Mouse (Mus musculus): Measurements from ENCODE around the gene Morc3. TPM values are rescaled to one million over a fixed set of nuclear protein-coding genes. Genes with fewer than 3 reads are reported as not detected.

Morc3 gene
- polyA plus RNA-seq, 1 experiment from 2014 or later, result 33.3 TPM

GRCm38 (mm10) chr16:93860686-93861085 is 28.8 kb downstream of the Morc3 start:
- H3K36me3 ChIP-seq (ENCODE audit: insufficient read depth, low read length), result peaks cover 62% of the 10 kb centered on the region
- H3K4me3 ChIP-seq (ENCODE audit: low read length), result no peak overlapping the region
- H3K4me2 ChIP-seq (replicated peaks; ENCODE audit: low read depth, low read length), result no peak overlapping the region
- no peak overlapping the region for H3K27ac ChIP-seq (ENCODE audit: low read length)
- no peak for ATAC-seq (ENCODE audit: low FRiP score, low TSS enrichment)
- no peaks in the 10 kb centered on the region for H3K27me3 ChIP-seq (ENCODE audit: insufficient read depth, low read length)
- H3K9ac ChIP-seq (replicated peaks; ENCODE audit: low read length), result no peak overlapping the region
- no peaks in the 10 kb centered on the region for H3K4me1 ChIP-seq (ENCODE audit: insufficient read depth, low read length)
- H3K9me3 ChIP-seq (ENCODE audit: low read length), result no peaks in the 10 kb centered on the region

- H3K36me3 ChIP-seq (ENCODE audit: insufficient read depth, low read length), result peaks cover 65% of the 10 kb centered on the region
- 87% methylated on average over 13 of the region's 13 CpGs for WGBS
Observed at GRCm38 (mm10) chr16:93874841-93875240, 42.9 kb downstream of the Morc3 start.

GRCm38 (mm10) chr16:93877612-93878380 is 45.9 kb downstream of the Morc3 start:
- H3K9me3 ChIP-seq (ENCODE audit: low read length), result no peaks in the 10 kb centered on the region
- H3K27me3 ChIP-seq (ENCODE audit: insufficient read depth, low read length), result no peaks in the 10 kb centered on the region
- H3K4me2 ChIP-seq (replicated peaks; ENCODE audit: low read depth, low read length), result no peak overlapping the region
- no peaks in the 10 kb centered on the region for H3K4me1 ChIP-seq (ENCODE audit: insufficient read depth, low read length)
- no peak for ATAC-seq (ENCODE audit: low FRiP score, low TSS enrichment)
- no peak overlapping the region for H3K27ac ChIP-seq (ENCODE audit: low read length)
- no peak overlapping the region for H3K4me3 ChIP-seq (ENCODE audit: low read length)
- H3K36me3 ChIP-seq (ENCODE audit: insufficient read depth, low read length), result peaks cover 44% of the 10 kb centered on the region
- no peak overlapping the region for H3K9ac ChIP-seq (replicated peaks; ENCODE audit: low read length)
- 90% methylated on average over 6 of the region's 6 CpGs for WGBS

More at GRCm38 (mm10) chr16:93874841-93875240, 42.9 kb downstream of the Morc3 start:
- ATAC-seq (ENCODE audit: low FRiP score, low TSS enrichment), result no peak
- H3K4me3 ChIP-seq (ENCODE audit: low read length), result no peak overlapping the region
- no peak overlapping the region for H3K9ac ChIP-seq (replicated peaks; ENCODE audit: low read length)
- no peaks in the 10 kb centered on the region for H3K27me3 ChIP-seq (ENCODE audit: insufficient read depth, low read length)
- no peaks in the 10 kb centered on the region for H3K4me1 ChIP-seq (ENCODE audit: insufficient read depth, low read length)
- H3K27ac ChIP-seq (ENCODE audit: low read length), result no peak overlapping the region
- no peak overlapping the region for H3K4me2 ChIP-seq (replicated peaks; ENCODE audit: low read depth, low read length)
- no peaks in the 10 kb centered on the region for H3K9me3 ChIP-seq (ENCODE audit: low read length)

GRCm38 (mm10) chr16:93883423-93884085 is 51.6 kb downstream of the Morc3 start, which contains the start of gene Chaf1b:
TSS of gene Chaf1b (plus strand) at chr16:93883901.
- Histone ChIP-seq H3K27me3 (ENCODE audit: insufficient read depth, low read length) (no peaks in the 10 kb centered on the region), H3K9ac (replicated peaks; ENCODE audit: low read length) (peak within 1 kb of the TSS; percentile 75), H3K4me3 (ENCODE audit: low read length) (peak within 1 kb of the TSS; percentile 83), H3K9me3 (ENCODE audit: low read length) (no peaks in the 10 kb centered on the region), H3K4me1 (ENCODE audit: insufficient read depth, low read length) (peaks cover 16% of the 10 kb centered on the region; the same call in 1 of the 2 replicates), H3K36me3 (ENCODE audit: insufficient read depth, low read length) (0 out of 2 replicates have a peak, but pooled peaks cover under 1% of the 10 kb centered on the region), H3K27ac (ENCODE audit: low read length) (0 out of 2 replicates have a peak within 1 kb of the TSS, but pooled peaks have one; percentile 32), H3K4me2 (replicated peaks; ENCODE audit: low read depth, low read length) (peak within 1 kb of the TSS; percentile 93)
- peak; percentile 94 for ATAC-seq (ENCODE audit: low FRiP score, low TSS enrichment)
- WGBS, result under 1% methylated on average over 52 of the region's 54 CpGs

GRCm38 (mm10) chr16:93884086-93884721 is 52.3 kb downstream of the Morc3 start:
- Histone ChIP-seq H3K9me3 (ENCODE audit: low read length) (no peaks in the 10 kb centered on the region), H3K4me2 (replicated peaks; ENCODE audit: low read depth, low read length) (peak overlapping the region; percentile 93), H3K4me1 (ENCODE audit: insufficient read depth, low read length) (peaks cover 16% of the 10 kb centered on the region; the same call in 1 of the 2 replicates), H3K27ac (ENCODE audit: low read length) (0 out of 2 replicates have a peak overlapping the region, but pooled peaks have one; percentile 32), H3K36me3 (ENCODE audit: insufficient read depth, low read length) (peaks cover 7% of the 10 kb centered on the region), H3K9ac (replicated peaks; ENCODE audit: low read length) (peak overlapping the region; percentile 75), H3K27me3 (ENCODE audit: insufficient read depth, low read length) (no peaks in the 10 kb centered on the region), H3K4me3 (ENCODE audit: low read length) (peak overlapping the region; percentile 83)
- under 1% methylated on average over 42 of the region's 43 CpGs for WGBS
- ATAC-seq (ENCODE audit: low FRiP score, low TSS enrichment), result peak; percentile 28

- H3K4me2 ChIP-seq (replicated peaks; ENCODE audit: low read depth, low read length), result peak overlapping the region; percentile 93
- H3K36me3 ChIP-seq (ENCODE audit: insufficient read depth, low read length), result peaks cover 12% of the 10 kb centered on the region
- peak overlapping the region; percentile 75 for H3K9ac ChIP-seq (replicated peaks; ENCODE audit: low read length)
- WGBS, result 47% methylated on average over 5 of the region's 5 CpGs
- no peaks in the 10 kb centered on the region for H3K27me3 ChIP-seq (ENCODE audit: insufficient read depth, low read length)
- H3K9me3 ChIP-seq (ENCODE audit: low read length), result no peaks in the 10 kb centered on the region
- H3K27ac ChIP-seq (ENCODE audit: low read length), result no peak overlapping the region
- peak overlapping the region; percentile 83 for H3K4me3 ChIP-seq (ENCODE audit: low read length)
- ATAC-seq (ENCODE audit: low FRiP score, low TSS enrichment), result no peak
- peaks cover 16% of the 10 kb centered on the region; the same call in 1 of the 2 replicates for H3K4me1 ChIP-seq (ENCODE audit: insufficient read depth, low read length)
Observed at GRCm38 (mm10) chr16:93884722-93885113, 52.8 kb downstream of the Morc3 start.

GRCm38 (mm10) chr16:93888481-93888880 is 56.6 kb downstream of the Morc3 start:
- peaks cover 47% of the 10 kb centered on the region for H3K36me3 ChIP-seq (ENCODE audit: insufficient read depth, low read length)
- WGBS, result 88% methylated on average over 6 of the region's 6 CpGs

GRCm38 (mm10) chr16:93890948-93891604 is 59.2 kb downstream of the Morc3 start:
- H3K27me3 ChIP-seq (ENCODE audit: insufficient read depth, low read length), result no peaks in the 10 kb centered on the region
- no peak for ATAC-seq (ENCODE audit: low FRiP score, low TSS enrichment)
- H3K9me3 ChIP-seq (ENCODE audit: low read length), result no peaks in the 10 kb centered on the region
- H3K4me3 ChIP-seq (ENCODE audit: low read length), result no peak overlapping the region
- 81% methylated on average over 12 of the region's 12 CpGs for WGBS
- H3K9ac ChIP-seq (replicated peaks; ENCODE audit: low read length), result no peak overlapping the region
- H3K36me3 ChIP-seq (ENCODE audit: insufficient read depth, low read length), result peaks cover 51% of the 10 kb centered on the region
- no peak overlapping the region for H3K27ac ChIP-seq (ENCODE audit: low read length)
- 0 out of 2 replicates have a peak, but pooled peaks cover 3% of the 10 kb centered on the region for H3K4me1 ChIP-seq (ENCODE audit: insufficient read depth, low read length)
- H3K4me2 ChIP-seq (replicated peaks; ENCODE audit: low read depth, low read length), result no peak overlapping the region

More at GRCm38 (mm10) chr16:93888481-93888880, 56.6 kb downstream of the Morc3 start:
- Histone ChIP-seq H3K9ac (replicated peaks; ENCODE audit: low read length) (no peak overlapping the region), H3K9me3 (ENCODE audit: low read length) (no peaks in the 10 kb centered on the region), H3K27me3 (ENCODE audit: insufficient read depth, low read length) (no peaks in the 10 kb centered on the region), H3K27ac (ENCODE audit: low read length) (no peak overlapping the region), H3K4me2 (replicated peaks; ENCODE audit: low read depth, low read length) (no peak overlapping the region), H3K4me1 (ENCODE audit: insufficient read depth, low read length) (peaks cover 16% of the 10 kb centered on the region; the same call in 1 of the 2 replicates), H3K4me3 (ENCODE audit: low read length) (no peak overlapping the region)
- ATAC-seq (ENCODE audit: low FRiP score, low TSS enrichment), result no peak

GRCm38 (mm10) chr16:93893285-93893684 is 61.4 kb downstream of the Morc3 start:
- 91% methylated on average over 5 of the region's 5 CpGs for WGBS
- no peak overlapping the region for H3K27ac ChIP-seq (ENCODE audit: low read length)
- no peaks in the 10 kb centered on the region for H3K9me3 ChIP-seq (ENCODE audit: low read length)
- no peak overlapping the region for H3K4me3 ChIP-seq (ENCODE audit: low read length)
- H3K27me3 ChIP-seq (ENCODE audit: insufficient read depth, low read length), result no peaks in the 10 kb centered on the region
- no peak overlapping the region for H3K9ac ChIP-seq (replicated peaks; ENCODE audit: low read length)
- H3K36me3 ChIP-seq (ENCODE audit: insufficient read depth, low read length), result peaks cover 51% of the 10 kb centered on the region
- no peaks in the 10 kb centered on the region for H3K4me1 ChIP-seq (ENCODE audit: insufficient read depth, low read length)
- no peak overlapping the region for H3K4me2 ChIP-seq (replicated peaks; ENCODE audit: low read depth, low read length)
- ATAC-seq (ENCODE audit: low FRiP score, low TSS enrichment), result no peak
